Comparison of ENCODE assay signal across 10 mouse cellular contexts in genomic region chr2:113518001-113518400, GRCm38 (mm10).
"Had no signal": no experiment of that assay in that cellular context is flagged by ENCODE, and none has a peak within 500 bp of the region (broad histone marks: within the 10 kb centered on the region; RNA-seq: fewer than 3 reads in every experiment).

No protein-coding gene starts in this region.

- DNase-seq: lung, adult 2 months; lung, postnatal 14 days; lung, postnatal 36 days; retina, postnatal 1 day; right cerebral cortex, adult 18-20 months; right cerebral cortex, postnatal 25 days; right cerebral cortex, postnatal 4 days; thymus, adult 2 months; thymus, postnatal 25 days; thymus, postnatal 4 days had no signal
